Comparison of ENCODE assay signal across 8 mouse cellular contexts in genomic region chr1:89456456-89456855, GRCm38 (mm10). TPM values are rescaled to one million over a fixed set of nuclear protein-coding genes. Genes with fewer than 3 reads are reported as not detected.
A peak's percentile ranks its signal among the peaks of the same experiment; 100 is the strongest.
DNase-seq lines count a peak whose midpoint lies in the region; ATAC-seq and TF ChIP-seq lines count a peak whose summit lies in the region.

No protein-coding gene starts in this region.

- H3K9ac ChIP-seq in lung, embryonic 14.5 days: peak overlapping the region; percentile 77
- H3K9ac ChIP-seq in kidney, embryonic 14.5 days (ENCODE audit: low read depth, low read length): no peak overlapping the region
- peak overlapping the region; percentile 92 for H3K9ac ChIP-seq in midbrain, embryonic 12.5 days (replicated peaks)

- H3K27ac ChIP-seq in lung, embryonic 14.5 days (ENCODE audit: low read depth): no peak overlapping the region
- H3K27ac ChIP-seq in forebrain, embryonic 10.5 days: peak overlapping the region; percentile 97; the same call in 1 of the 2 replicates
- no peak overlapping the region for H3K27ac ChIP-seq in kidney, embryonic 14.5 days (ENCODE audit: low read depth, low read length)
- H3K27ac ChIP-seq in midbrain, embryonic 12.5 days (replicated peaks): no peak overlapping the region

- DNase-seq in lung, embryonic 14.5 days: no peak
- no peak for DNase-seq in lung, postnatal 10 days
- DNase-seq in forebrain, embryonic 10.5 days (ENCODE audit: extremely low spot score, low spot score): no peak
- no peak for DNase-seq in testis, postnatal 14 days (ENCODE audit: low spot score)
- no peak for DNase-seq in layer of hippocampus, adult 8-10 months (ENCODE audit: low spot score in 2 of 2)
- DNase-seq in right cerebral cortex, postnatal 36 days (ENCODE audit: low spot score in 2 of 2): no peak

- no peak for ATAC-seq in lung, embryonic 14.5 days (ENCODE audit: insufficient read depth)
- no peak for ATAC-seq in kidney, embryonic 14.5 days (ENCODE audit: low FRiP score, low TSS enrichment)
- no peak for ATAC-seq in midbrain, embryonic 12.5 days (ENCODE audit: low FRiP score, low read depth)

- H3K9me3 ChIP-seq in lung, embryonic 14.5 days (ENCODE audit: low read depth, low read length): peaks cover 7% of the 10 kb centered on the region; the same call in 1 of the 2 replicates
- H3K9me3 ChIP-seq in forebrain, embryonic 10.5 days: peaks cover 13% of the 10 kb centered on the region
- no peaks in the 10 kb centered on the region for H3K9me3 ChIP-seq in kidney, embryonic 14.5 days (ENCODE audit: control insufficient read depth, low read length)
- peaks cover 10% of the 10 kb centered on the region for H3K9me3 ChIP-seq in midbrain, embryonic 12.5 days

- H3K4me1 ChIP-seq in lung, embryonic 14.5 days (ENCODE audit: insufficient read depth): peaks cover 12% of the 10 kb centered on the region
- peaks cover 47% of the 10 kb centered on the region for H3K4me1 ChIP-seq in forebrain, embryonic 10.5 days
- peaks cover 15% of the 10 kb centered on the region; the same call in 1 of the 2 replicates for H3K4me1 ChIP-seq in kidney, embryonic 14.5 days (ENCODE audit: control insufficient read depth, insufficient read depth, low read length)
- peaks cover 31% of the 10 kb centered on the region for H3K4me1 ChIP-seq in midbrain, embryonic 12.5 days

- peak; percentile 39; the same call in 1 of the 2 replicates for TF ChIP-seq CTCF in lung, embryonic 14.5 days (IDR thresholded peaks at IDR 0.05; ENCODE audit: low read depth)

- H3K4me2 ChIP-seq in lung, embryonic 14.5 days: peak overlapping the region; percentile 95
- H3K4me2 ChIP-seq in kidney, embryonic 14.5 days (replicated peaks; ENCODE audit: low read depth, low read length): peak overlapping the region; percentile 97
- peak overlapping the region; percentile 93 for H3K4me2 ChIP-seq in midbrain, embryonic 12.5 days (replicated peaks)

- H3K36me3 ChIP-seq in lung, embryonic 14.5 days (ENCODE audit: insufficient read depth): 0 out of 2 replicates have a peak, but pooled peaks cover 3% of the 10 kb centered on the region
- H3K36me3 ChIP-seq in forebrain, embryonic 10.5 days (replicated peaks): peaks cover 22% of the 10 kb centered on the region
- H3K36me3 ChIP-seq in kidney, embryonic 14.5 days (ENCODE audit: control insufficient read depth, insufficient read depth, low read length): no peaks in the 10 kb centered on the region
- peaks cover 8% of the 10 kb centered on the region; the same call in 1 of the 2 replicates for H3K36me3 ChIP-seq in midbrain, embryonic 12.5 days

- WGBS in lung, embryonic 14.5 days: 28% methylated on average over 5 of the region's 5 CpGs
- 27% methylated on average over 5 of the region's 5 CpGs for WGBS in forebrain, embryonic 10.5 days
- WGBS in kidney, embryonic 14.5 days: 23% methylated on average over 5 of the region's 5 CpGs
- 20% methylated on average over 5 of the region's 5 CpGs for WGBS in midbrain, embryonic 12.5 days

- H3K4me3 ChIP-seq in lung, embryonic 14.5 days (ENCODE audit: low read depth, low read length): peak overlapping the region; percentile 78
- H3K4me3 ChIP-seq in forebrain, embryonic 10.5 days: peak overlapping the region; percentile 83
- peak overlapping the region; percentile 83 for H3K4me3 ChIP-seq in kidney, embryonic 14.5 days (ENCODE audit: low read length)
- H3K4me3 ChIP-seq in midbrain, embryonic 12.5 days: peak overlapping the region; percentile 92

- no peaks in the 10 kb centered on the region for H3K27me3 ChIP-seq in lung, embryonic 14.5 days (ENCODE audit: insufficient read depth, low read length)
- peaks cover 16% of the 10 kb centered on the region for H3K27me3 ChIP-seq in forebrain, embryonic 10.5 days (ENCODE audit: poor library complexity, severe bottlenecking)
- no peaks in the 10 kb centered on the region for H3K27me3 ChIP-seq in kidney, embryonic 14.5 days (ENCODE audit: control insufficient read depth, insufficient read depth, low read length)
- peaks cover 7% of the 10 kb centered on the region; the same call in 1 of the 2 replicates for H3K27me3 ChIP-seq in midbrain, embryonic 12.5 days

RNA-seq across cellular contexts. Expression of gene Agap1, which starts 1.9 kb away (rescaled TPM):
- polyA plus RNA-seq in lung, embryonic 14.5 days (2014; fragmentation: Nextera tagmentation; extraction: Ambion mirVana): 18.2 and 21.3 TPM in 2 replicates
- polyA plus RNA-seq in forebrain, embryonic 10.5 days (2016; fragmentation: Nextera tagmentation; extraction: Ambion mirVana): 14.3 and 14.7 TPM in 2 replicates
- 12.1 and 19.3 TPM in 2 replicates for polyA plus RNA-seq in kidney, embryonic 14.5 days (2014; fragmentation: Nextera tagmentation; extraction: Ambion mirVana)
- polyA plus RNA-seq in midbrain, embryonic 12.5 days (2016; fragmentation: Nextera tagmentation; extraction: Ambion mirVana): 61.9 and 91.4 TPM in 2 replicates
- total RNA-seq in layer of hippocampus, adult 8-10 months (2022): 100 to 1,000 TPM; 235 to 308 (median 283) TPM
